Mouse (Mus musculus) embryonic facial prominence, embryonic 12.5 days (tissue): ENCODE results near the gene Rps6kb1. TPM values are rescaled to one million over a fixed set of nuclear protein-coding genes. Genes with fewer than 3 reads are reported as not detected.
A peak's percentile ranks its signal among the peaks of the same experiment; 100 is the strongest.

Experiments used
- ATAC-seq: fragments of 200-750 bp; cut with Nextera tagmentation; 2 replicates; pipeline ENCODE4 v1.8.0; 2017; ENCODE audit not compliant: insufficient number of reproducible peaks, insufficient read depth, low FRiP score, low TSS enrichment
- H3K27ac ChIP-seq: fragments of 300-500 bp; sonication (generic); 2 replicates; pipeline ENCODE4 v1.5.1; 2016; ENCODE audit warnings: mild to moderate bottlenecking
- H3K27me3 ChIP-seq: fragments of 300-500 bp; sonication (generic); 2 replicates; pipeline ENCODE4 v1.6.1; 2016; ENCODE audit warnings: mild to moderate bottlenecking, moderate library complexity
- H3K36me3 ChIP-seq: fragments of 300-500 bp; sonication (generic); 2 replicates; pipeline ENCODE4 v1.6.1; 2016; ENCODE audit warnings: mild to moderate bottlenecking
- H3K4me1 ChIP-seq: fragments of 300-500 bp; sonication (generic); 2 replicates; pipeline ENCODE4 v1.6.1; 2016
- H3K4me2 ChIP-seq: fragments of 300-500 bp; sonication (generic); replicated peaks from 2 replicates; pipeline ENCODE4 v1.6.1; 2016; ENCODE audit warnings: mild to moderate bottlenecking, moderate library complexity
- H3K4me3 ChIP-seq: fragments of 300-500 bp; sonication (generic); 2 replicates; pipeline ENCODE4 v1.5.1; 2016; ENCODE audit warnings: mild to moderate bottlenecking
- H3K9ac ChIP-seq: fragments of 300-500 bp; sonication (generic); 2 replicates; pipeline ENCODE4 v1.6.1; 2016; ENCODE audit warnings: mild to moderate bottlenecking, moderate library complexity
- H3K9me3 ChIP-seq: fragments of 300-500 bp; sonication (generic); 2 replicates; pipeline ENCODE4 v1.6.1; 2016; ENCODE audit warnings: mild to moderate bottlenecking, moderate library complexity
- WGBS: fragments of 180-500 bp; shearing (Covaris S2); methylation state at CpG from one replicate; pipeline ENCODE4 v1.1.7; 2016; 5-methylcytosine and 5-hydroxymethylcytosine counted together
- polyA plus RNA-seq: library from polyadenylated mRNA; unstranded; fragments of >200 nt; fragmentation: Nextera tagmentation; extraction: Ambion mirVana; gene quantifications from 2 replicates; pipeline ENCODE4 v1.2.1, GENCODE M21; 2016

Gene Rps6kb1
- 72.7 and 74.9 TPM in 2 replicates for polyA plus RNA-seq

DNA sequence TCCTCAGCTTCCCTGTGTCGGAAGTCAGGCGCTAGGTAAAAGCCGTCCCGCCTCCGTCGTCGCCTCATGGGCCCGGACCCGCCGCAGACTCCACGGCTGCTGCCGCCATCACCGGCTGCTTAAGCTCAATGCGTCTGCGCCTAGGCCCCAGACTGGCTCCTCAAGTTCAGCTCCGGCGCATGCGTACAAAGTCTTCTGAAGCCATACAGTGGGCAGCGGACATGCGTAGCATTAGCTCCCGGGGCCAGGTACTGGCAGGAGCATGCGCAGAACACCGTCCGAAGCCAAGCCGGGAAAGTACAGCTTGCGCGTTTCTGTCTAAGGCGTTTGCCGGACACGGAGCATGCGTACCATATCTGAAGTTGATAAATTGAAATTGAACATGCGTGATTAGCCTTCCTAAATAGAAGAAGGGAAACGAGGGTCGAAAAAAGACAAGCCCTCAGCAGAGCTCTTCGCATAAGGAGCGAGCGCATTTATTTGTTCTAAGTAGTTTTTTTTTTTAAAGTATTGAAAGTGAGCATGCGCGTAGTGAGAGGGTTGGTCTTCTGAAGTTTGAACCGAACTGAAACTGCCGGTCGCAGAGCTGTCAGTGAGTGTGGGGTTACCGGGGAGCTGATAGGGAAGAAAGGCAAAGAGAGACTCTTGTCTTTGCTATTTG is at the start of gene Rps6kb1, which contains the start of gene Tubd1:
Rps6kb1 (minus strand) TSS at position 167 of the 661 bp plus-strand sequence.
Tubd1 (plus strand) TSS at position 353 of the 661 bp plus-strand sequence.
- under 1% methylated on average over 43 of the region's 43 CpGs for WGBS
- peaks cover 20% of the 10 kb centered on the region for H3K4me1 ChIP-seq
- peak within 1 kb of the TSS; percentile 83 for H3K4me2 ChIP-seq
- ATAC-seq, result peak; percentile 94
- peak within 1 kb of the TSS; percentile 98 for H3K9ac ChIP-seq
- 0 out of 2 replicates have a peak, but pooled peaks cover 5% of the 10 kb centered on the region for H3K36me3 ChIP-seq
- H3K27ac ChIP-seq, result peak within 1 kb of the TSS; percentile 83
- H3K27me3 ChIP-seq, result no peaks in the 10 kb centered on the region
- peak within 1 kb of the TSS; percentile 99 for H3K4me3 ChIP-seq
- H3K9me3 ChIP-seq, result no peaks in the 10 kb centered on the region

DNA sequence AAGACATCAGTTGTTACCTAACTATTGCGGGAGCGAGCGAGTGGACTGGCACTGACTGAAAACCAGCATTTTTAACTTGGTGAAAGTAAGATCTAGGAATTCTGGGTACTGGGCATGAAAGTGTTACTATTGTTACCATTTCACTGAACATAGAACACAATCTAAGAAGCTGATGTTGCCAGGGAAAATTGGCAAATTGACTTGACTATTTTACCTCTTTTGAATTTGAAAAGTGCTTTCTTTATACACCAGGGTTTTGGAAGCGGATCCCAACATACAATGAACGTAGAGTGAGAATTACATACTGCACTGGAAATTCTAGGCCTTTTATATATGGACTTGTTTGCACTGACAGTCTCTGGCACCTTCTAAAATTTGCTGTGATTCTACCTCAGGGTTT is 48.8 kb upstream of the Rps6kb1 start:
- Histone ChIP-seq H3K4me2 (no peak overlapping the region), H3K9me3 (no peaks in the 10 kb centered on the region), H3K4me3 (no peak overlapping the region), H3K4me1 (peaks cover 3% of the 10 kb centered on the region; the same call in 1 of the 2 replicates), H3K27ac (no peak overlapping the region), H3K36me3 (no peaks in the 10 kb centered on the region), H3K9ac (no peak overlapping the region), H3K27me3 (no peaks in the 10 kb centered on the region)
- WGBS, result 96% methylated on average over 5 of the region's 5 CpGs
- ATAC-seq, result no peak

DNA sequence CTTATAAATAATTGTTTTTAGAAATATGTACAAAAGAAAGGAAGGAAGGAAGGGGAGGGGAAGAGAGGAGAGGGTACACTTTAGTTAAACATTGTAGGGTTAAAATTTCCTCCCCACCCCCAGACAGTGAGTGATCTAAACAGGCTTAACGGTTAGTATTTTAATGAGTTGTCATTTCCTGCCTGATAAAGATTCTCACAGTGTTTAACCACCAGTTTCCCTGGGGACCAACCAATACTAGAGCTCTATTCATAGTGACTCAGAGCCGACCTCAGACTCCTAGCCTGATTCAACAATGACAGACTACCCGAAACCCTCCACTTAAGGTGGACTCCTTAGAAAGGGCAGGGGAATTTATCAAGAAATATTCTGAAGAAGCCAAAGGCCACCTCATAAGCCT is 48.4 kb upstream of the Rps6kb1 start:
- Histone ChIP-seq H3K4me3 (no peak overlapping the region), H3K27ac (no peak overlapping the region), H3K27me3 (no peaks in the 10 kb centered on the region), H3K36me3 (no peaks in the 10 kb centered on the region), H3K4me2 (no peak overlapping the region), H3K9ac (no peak overlapping the region), H3K9me3 (no peaks in the 10 kb centered on the region), H3K4me1 (peaks cover 3% of the 10 kb centered on the region; the same call in 1 of the 2 replicates)
- WGBS, result 24% methylated on average over 3 of the region's 3 CpGs
- no peak for ATAC-seq

DNA sequence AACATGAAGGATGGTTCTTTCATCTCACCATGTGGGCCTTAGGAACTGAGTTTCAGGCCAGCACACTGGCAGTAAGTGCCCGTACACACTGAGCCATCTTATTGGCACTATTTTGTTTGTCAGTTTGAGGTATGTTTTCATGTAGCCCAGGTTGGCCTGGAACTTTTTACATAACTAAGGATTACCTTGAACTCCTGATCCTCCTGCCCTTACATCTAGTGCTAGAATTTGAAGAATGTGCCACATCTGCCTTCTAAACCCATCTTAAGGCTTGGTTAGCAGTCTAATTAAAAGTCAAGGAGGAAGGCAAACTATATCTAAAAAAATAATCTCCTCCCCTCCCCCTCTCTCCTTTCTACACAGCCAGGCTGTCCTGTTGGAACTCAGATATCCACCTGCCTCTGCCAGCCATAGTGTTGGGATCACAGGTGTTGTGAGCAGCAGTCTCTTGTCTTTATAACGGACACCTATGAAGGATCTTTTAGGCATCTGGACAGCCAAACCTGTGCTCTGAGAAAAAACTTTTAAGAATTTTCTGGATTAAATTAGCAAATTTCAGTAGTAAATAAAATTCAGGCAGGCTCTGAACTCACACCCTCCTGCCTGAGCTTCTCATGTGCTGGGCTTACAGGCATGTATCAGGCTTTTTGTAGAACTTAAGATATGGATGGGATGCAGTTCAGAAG is 47.5 kb upstream of the Rps6kb1 start:
- Histone ChIP-seq H3K9me3 (no peaks in the 10 kb centered on the region), H3K9ac (no peak overlapping the region), H3K4me3 (no peak overlapping the region), H3K36me3 (no peaks in the 10 kb centered on the region), H3K4me2 (no peak overlapping the region), H3K4me1 (peaks cover 10% of the 10 kb centered on the region), H3K27me3 (no peaks in the 10 kb centered on the region), H3K27ac (no peak overlapping the region)
- ATAC-seq, result no peak
- 90% methylated on average over 2 of the region's 2 CpGs for WGBS

DNA sequence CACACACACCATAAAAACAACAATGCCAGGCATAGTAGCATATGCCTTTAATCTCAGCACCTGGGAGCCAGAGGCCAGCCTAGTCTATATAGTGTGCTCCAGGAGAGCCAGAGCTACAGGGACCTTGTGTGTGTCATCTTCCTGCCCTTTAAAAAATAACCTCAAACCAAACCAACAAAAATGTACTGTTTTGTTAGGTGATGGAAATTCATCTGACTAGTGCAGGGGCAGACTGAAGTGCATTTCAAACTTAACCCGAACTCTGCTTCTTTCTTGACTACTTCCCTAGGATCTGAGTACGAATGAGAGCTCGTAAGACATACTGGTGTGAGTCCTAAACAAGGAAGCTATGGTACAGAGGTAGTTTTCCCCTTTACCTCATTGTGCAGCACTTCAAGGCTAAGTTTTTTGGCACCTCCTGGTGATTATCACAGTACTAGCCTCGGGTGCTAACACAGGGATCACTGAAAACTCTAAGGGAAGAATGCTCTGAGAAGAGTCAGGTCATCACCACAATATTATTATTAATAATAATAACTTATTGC is 46.8 kb upstream of the Rps6kb1 start:
- 86% methylated on average over 4 of the region's 4 CpGs for WGBS
- no peak overlapping the region for H3K27ac ChIP-seq

DNA sequence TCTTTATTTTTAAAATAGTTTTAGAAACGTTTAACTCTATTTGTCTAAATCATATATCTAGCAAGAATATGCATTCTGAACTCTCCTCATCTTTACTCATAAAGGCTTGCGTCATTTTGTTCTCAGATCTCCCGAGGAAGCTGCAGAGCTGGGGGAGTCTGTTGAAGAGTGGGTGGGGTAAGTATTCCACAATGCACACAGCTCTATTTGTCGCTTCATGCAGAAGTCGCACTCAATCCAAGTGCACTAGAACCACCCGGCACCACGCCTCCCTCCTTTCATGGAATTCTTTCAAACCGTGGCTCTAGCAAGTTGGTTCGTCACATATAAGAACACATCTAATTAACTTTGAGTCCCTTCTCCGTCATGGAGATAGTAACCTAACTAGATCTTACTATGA is 46.0 kb upstream of the Rps6kb1 start:
- 89% methylated on average over 10 of the region's 10 CpGs for WGBS
- Histone ChIP-seq H3K4me1 (peaks cover 9% of the 10 kb centered on the region), H3K9ac (no peak overlapping the region), H3K27me3 (no peaks in the 10 kb centered on the region), H3K4me3 (no peak overlapping the region), H3K36me3 (no peaks in the 10 kb centered on the region), H3K27ac (no peak overlapping the region), H3K4me2 (no peak overlapping the region), H3K9me3 (no peaks in the 10 kb centered on the region)
- ATAC-seq, result no peak

More for the DNA sequence above, 46.8 kb upstream of the Rps6kb1 start:
- H3K9me3 ChIP-seq, result no peaks in the 10 kb centered on the region
- no peak overlapping the region for H3K4me3 ChIP-seq
- no peak overlapping the region for H3K4me2 ChIP-seq
- H3K4me1 ChIP-seq, result peaks cover 12% of the 10 kb centered on the region
- H3K36me3 ChIP-seq, result no peaks in the 10 kb centered on the region
- H3K27me3 ChIP-seq, result no peaks in the 10 kb centered on the region
- no peak for ATAC-seq
- no peak overlapping the region for H3K9ac ChIP-seq

DNA sequence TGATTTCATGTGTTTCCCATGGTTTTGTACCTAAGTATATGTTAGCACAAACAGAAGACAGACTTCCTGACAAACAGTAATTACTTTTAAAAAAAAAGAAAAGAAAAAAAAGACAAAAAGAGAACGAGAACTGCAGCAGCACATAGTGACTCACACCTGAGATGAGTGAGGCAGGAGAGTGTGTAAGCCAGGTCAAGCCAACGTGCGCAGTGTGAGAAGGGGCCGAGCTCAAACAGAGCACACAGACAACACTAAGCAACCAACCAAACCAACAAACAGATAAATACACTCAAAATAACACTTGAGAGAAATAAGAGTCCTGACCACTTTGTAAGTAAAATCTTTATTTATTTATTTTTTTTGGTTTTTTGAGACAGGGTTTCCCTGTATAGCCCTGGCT is 45.5 kb upstream of the Rps6kb1 start:
- no peak overlapping the region for H3K4me3 ChIP-seq
- H3K36me3 ChIP-seq, result no peaks in the 10 kb centered on the region
- H3K4me2 ChIP-seq, result no peak overlapping the region
- H3K27ac ChIP-seq, result no peak overlapping the region
- ATAC-seq, result no peak
- no peaks in the 10 kb centered on the region for H3K27me3 ChIP-seq
- H3K9me3 ChIP-seq, result no peaks in the 10 kb centered on the region
- 79% methylated on average over 4 of the region's 4 CpGs for WGBS
- peaks cover 9% of the 10 kb centered on the region for H3K4me1 ChIP-seq
- no peak overlapping the region for H3K9ac ChIP-seq

DNA sequence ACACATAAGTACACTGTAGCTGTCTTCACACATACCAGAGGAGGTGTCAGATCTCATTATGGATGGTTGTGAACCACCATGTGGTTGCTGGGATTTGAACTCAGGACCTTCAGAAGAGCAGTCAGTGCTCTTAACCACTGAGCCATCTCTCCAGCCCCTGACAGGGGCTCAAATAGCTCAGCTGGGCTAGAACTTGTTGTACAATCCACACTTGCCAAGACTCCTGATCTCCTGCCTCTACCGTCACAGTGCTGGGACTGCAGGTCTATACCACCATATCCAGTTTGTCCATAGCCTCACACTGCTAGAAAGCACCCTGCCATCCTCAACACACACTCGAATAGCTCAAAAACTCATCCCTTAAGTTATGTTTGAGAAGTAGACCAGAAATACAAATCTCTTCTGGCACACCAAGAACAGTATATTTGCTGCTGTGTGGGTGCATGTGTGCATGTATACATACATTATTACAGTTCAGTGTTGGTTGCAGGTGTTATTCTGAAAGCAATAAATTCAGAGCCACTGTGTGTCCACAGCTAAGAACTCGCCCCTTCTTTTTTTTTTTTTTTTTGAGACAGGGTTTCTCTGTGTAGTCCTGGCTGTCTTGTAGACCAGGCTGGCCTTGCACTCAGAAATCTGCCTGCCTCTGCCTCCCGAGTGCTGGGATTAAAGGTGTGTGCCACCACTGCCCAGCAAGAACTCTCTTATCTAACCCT is 44.1 kb upstream of the Rps6kb1 start:
- Histone ChIP-seq H3K9ac (no peak overlapping the region), H3K9me3 (no peaks in the 10 kb centered on the region), H3K27me3 (no peaks in the 10 kb centered on the region), H3K4me2 (no peak overlapping the region), H3K4me1 (peaks cover 9% of the 10 kb centered on the region), H3K36me3 (no peaks in the 10 kb centered on the region), H3K4me3 (no peak overlapping the region), H3K27ac (no peak overlapping the region)
- WGBS, result 88% methylated on average over 4 of the region's 4 CpGs
- no peak for ATAC-seq

DNA sequence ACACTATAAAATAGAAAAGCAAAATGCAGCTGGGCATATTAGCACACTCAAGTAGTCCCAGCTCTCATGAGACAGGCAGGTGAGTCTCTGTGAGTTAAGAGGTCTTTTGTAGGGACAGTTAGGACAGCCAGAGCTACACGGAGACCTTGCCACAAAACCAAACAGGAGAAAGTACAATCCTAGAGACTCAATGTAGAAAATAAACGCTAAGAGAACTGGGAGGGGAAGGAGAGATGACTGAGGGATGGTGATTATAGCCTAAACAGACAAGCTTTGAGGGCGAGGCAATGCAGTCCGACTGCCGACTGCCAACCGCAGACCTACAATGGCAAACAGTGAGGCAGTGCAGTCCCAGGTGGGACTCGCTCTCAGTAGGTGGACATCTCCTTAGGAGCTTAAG is 43.2 kb upstream of the Rps6kb1 start:
- no peak overlapping the region for H3K4me3 ChIP-seq
- no peak overlapping the region for H3K9ac ChIP-seq
- no peaks in the 10 kb centered on the region for H3K27me3 ChIP-seq
- peak overlapping the region; percentile 53 for H3K4me2 ChIP-seq
- 28% methylated on average over 7 of the region's 7 CpGs for WGBS
- no peaks in the 10 kb centered on the region for H3K9me3 ChIP-seq
- H3K36me3 ChIP-seq, result no peaks in the 10 kb centered on the region
- H3K27ac ChIP-seq, result no peak overlapping the region
- no peak for ATAC-seq
- peaks cover 9% of the 10 kb centered on the region for H3K4me1 ChIP-seq

DNA sequence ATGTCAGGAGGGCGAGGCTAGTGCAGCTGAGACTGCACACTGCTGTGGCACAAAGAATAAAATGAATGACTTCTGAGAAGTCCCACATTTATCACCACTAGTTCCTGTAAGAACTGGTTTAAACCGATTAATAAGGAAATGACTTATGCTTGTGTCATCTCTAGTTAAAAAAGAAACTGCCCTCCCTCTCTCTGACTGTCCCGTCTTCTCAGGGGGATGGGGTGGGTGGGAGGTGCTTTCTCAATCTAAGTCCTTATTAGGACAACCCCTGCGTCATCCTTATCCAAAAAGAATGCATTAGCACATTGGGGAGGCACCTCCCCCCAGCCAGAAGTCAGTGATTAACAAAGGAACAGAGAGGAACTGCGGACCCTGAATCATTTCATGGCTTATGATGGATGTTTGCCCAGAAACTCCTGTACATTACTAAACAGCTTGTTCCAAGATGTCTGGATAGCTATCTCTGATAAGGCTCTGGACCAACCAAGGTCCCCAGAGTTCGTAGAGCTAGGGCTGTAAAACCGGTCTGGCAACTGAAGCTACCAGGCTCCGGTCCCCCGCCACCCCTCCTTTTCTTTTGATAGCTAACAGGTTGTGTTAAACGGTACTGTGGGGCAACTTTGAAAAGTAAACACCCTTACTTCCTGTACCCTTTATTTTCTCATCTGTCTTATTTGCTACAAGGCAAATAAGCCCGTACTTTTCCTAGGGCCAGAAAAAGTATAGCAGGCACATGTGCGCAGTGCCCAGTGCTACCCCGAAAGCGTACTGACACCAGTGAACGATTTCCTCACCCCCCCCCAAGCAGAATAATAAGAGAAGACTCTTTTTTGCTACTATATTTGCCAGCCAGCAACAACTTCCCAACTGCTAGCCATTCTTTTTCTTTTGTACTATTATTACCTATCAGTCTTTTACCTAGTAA is 42.5 kb upstream of the Rps6kb1 start:
- Histone ChIP-seq H3K4me1 (peaks cover 9% of the 10 kb centered on the region), H3K4me2 (peak overlapping the region; percentile 53), H3K36me3 (no peaks in the 10 kb centered on the region), H3K27ac (peak overlapping the region; percentile 55; the same call in 1 of the 2 replicates), H3K4me3 (peak overlapping the region; percentile 28), H3K9ac (peak overlapping the region; percentile 10; the same call in 1 of the 2 replicates), H3K27me3 (no peaks in the 10 kb centered on the region), H3K9me3 (no peaks in the 10 kb centered on the region)
- ATAC-seq, result peak; percentile 35; the same call in 1 of the 2 replicates
- WGBS, result 5% methylated on average over 15 of the region's 15 CpGs
